Mouse (Mus musculus) erythroid progenitor cell, adult 5-6 weeks (primary cell): ENCODE results near the gene Rhou. TPM values are rescaled to one million over a fixed set of nuclear protein-coding genes. Genes with fewer than 3 reads are reported as not detected.

ENCODE experiments used
- ATAC-seq: replicated peaks from 2 replicates; pipeline ENCODE4 v1.8.0; 2016; ENCODE audit warnings: moderate number of reproducible peaks, mild to moderate bottlenecking, moderate TSS enrichment, inconsistent platforms; ENCODE audit not compliant: poor library complexity, low FRiP score, severe bottlenecking
- total RNA-seq, 2 experiments: library from RNA; stranded (forward) in 1 of 2; stranded (reverse) in 1 of 2; fragments of 150-400 nt in 1 of 2; fragments of 186-747, 209-891 nt in 1 of 2; gene quantifications; 2 replicates each; pipeline versions ENCODE4 v1.2.3 to v1.2.4; 2015 to 2017; ENCODE audit warnings: low replicate concordance in 2 of 2

Rhou gene
- total RNA-seq, 2 experiments from 2014 or later: 1.6 to 4.2 TPM

GRCm38 (mm10) chr8:123684806-123685205 is 31.1 kb downstream of the Rhou start:
- no peak for ATAC-seq

GRCm38 (mm10) chr8:123685477-123685876 is 31.7 kb downstream of the Rhou start:
- no peak for ATAC-seq

- ATAC-seq: no peak
Measured at GRCm38 (mm10) chr8:123687826-123688225, 34.1 kb downstream of the Rhou start.

- no peak for ATAC-seq
Measured at GRCm38 (mm10) chr8:123692165-123692962, 38.6 kb downstream of the Rhou start.

- no peak for ATAC-seq
Measured at GRCm38 (mm10) chr8:123696167-123696566, 42.4 kb downstream of the Rhou start.

- ATAC-seq: no peak
Measured at GRCm38 (mm10) chr8:123697329-123697728, 43.6 kb downstream of the Rhou start.

- no peak for ATAC-seq
Measured at GRCm38 (mm10) chr8:123700399-123701070, 46.8 kb downstream of the Rhou start.

GRCm38 (mm10) chr8:123701952-123702587 is 48.3 kb downstream of the Rhou start:
- ATAC-seq: no peak

GRCm38 (mm10) chr8:123705376-123705775 is 51.6 kb downstream of the Rhou start:
- ATAC-seq: no peak

- no peak for ATAC-seq
Measured at GRCm38 (mm10) chr8:123707137-123707536, 53.4 kb downstream of the Rhou start.

- ATAC-seq: no peak
Measured at GRCm38 (mm10) chr8:123708729-123709128, 55.0 kb downstream of the Rhou start.

- no peak for ATAC-seq
Measured at GRCm38 (mm10) chr8:123710335-123710734, 56.6 kb downstream of the Rhou start.

Other genes with a start within 250 kb of the Rhou start
- gene Mc1r, start 246.8 kb upstream of the Rhou start, total RNA-seq (2015; ENCODE audit: low replicate concordance): not detected in 2 replicates
- gene Mc1r, start 246.8 kb upstream of the Rhou start, total RNA-seq (2017; ENCODE audit: low replicate concordance): not detected in 2 replicates
- not detected in 2 replicates for gene Tubb3, start 242.5 kb upstream of the Rhou start, total RNA-seq (2015; ENCODE audit: low replicate concordance)
- not detected in 2 replicates for gene Tubb3, start 242.5 kb upstream of the Rhou start, total RNA-seq (2017; ENCODE audit: low replicate concordance)
- 8.8 and 15.1 TPM in 2 replicates for gene Def8, start 230.4 kb upstream of the Rhou start, total RNA-seq (2015; ENCODE audit: low replicate concordance)
- 3.5 and 8.9 TPM in 2 replicates for gene Def8, start 230.4 kb upstream of the Rhou start, total RNA-seq (2017; ENCODE audit: low replicate concordance)
- gene Afg3l1, start 176.0 kb upstream of the Rhou start, total RNA-seq (2015; ENCODE audit: low replicate concordance): 8.6 and 13.4 TPM in 2 replicates
- gene Afg3l1, start 176.0 kb upstream of the Rhou start, total RNA-seq (2017; ENCODE audit: low replicate concordance): 6.5 and 9.6 TPM in 2 replicates
- not detected in 2 replicates for gene Dbndd1, start 138.5 kb upstream of the Rhou start, total RNA-seq (2015; ENCODE audit: low replicate concordance)
- gene Dbndd1, start 138.5 kb upstream of the Rhou start, total RNA-seq (2017; ENCODE audit: low replicate concordance): not detected in 2 replicates
- gene Gas8, start 135.1 kb upstream of the Rhou start, total RNA-seq (2015; ENCODE audit: low replicate concordance): not detected in 2 replicates
- gene Gas8, start 135.1 kb upstream of the Rhou start, total RNA-seq (2017; ENCODE audit: low replicate concordance): 0.23 and 1.3 TPM in 2 replicates
- 1.7 and 3.6 TPM in 2 replicates for gene Rab4a, start 152.1 kb downstream of the Rhou start, total RNA-seq (2015; ENCODE audit: low replicate concordance)
- gene Rab4a, start 152.1 kb downstream of the Rhou start, total RNA-seq (2017; ENCODE audit: low replicate concordance): 3.3 TPM in 1 of 2 replicates, not detected in the other
- gene Ccsap, start 206.3 kb downstream of the Rhou start, total RNA-seq (2015; ENCODE audit: low replicate concordance): 28.1 and 31.4 TPM in 2 replicates
- 35.5 and 42.4 TPM in 2 replicates for gene Ccsap, start 206.3 kb downstream of the Rhou start, total RNA-seq (2017; ENCODE audit: low replicate concordance)
- gene Acta1, start 240.8 kb downstream of the Rhou start, total RNA-seq (2015; ENCODE audit: low replicate concordance): not detected in 2 replicates
- gene Acta1, start 240.8 kb downstream of the Rhou start, total RNA-seq (2017; ENCODE audit: low replicate concordance): 0.39 and 4.5 TPM in 2 replicates